ENCODE assay signal across 7 mouse cellular contexts in the genomic region with DNA sequence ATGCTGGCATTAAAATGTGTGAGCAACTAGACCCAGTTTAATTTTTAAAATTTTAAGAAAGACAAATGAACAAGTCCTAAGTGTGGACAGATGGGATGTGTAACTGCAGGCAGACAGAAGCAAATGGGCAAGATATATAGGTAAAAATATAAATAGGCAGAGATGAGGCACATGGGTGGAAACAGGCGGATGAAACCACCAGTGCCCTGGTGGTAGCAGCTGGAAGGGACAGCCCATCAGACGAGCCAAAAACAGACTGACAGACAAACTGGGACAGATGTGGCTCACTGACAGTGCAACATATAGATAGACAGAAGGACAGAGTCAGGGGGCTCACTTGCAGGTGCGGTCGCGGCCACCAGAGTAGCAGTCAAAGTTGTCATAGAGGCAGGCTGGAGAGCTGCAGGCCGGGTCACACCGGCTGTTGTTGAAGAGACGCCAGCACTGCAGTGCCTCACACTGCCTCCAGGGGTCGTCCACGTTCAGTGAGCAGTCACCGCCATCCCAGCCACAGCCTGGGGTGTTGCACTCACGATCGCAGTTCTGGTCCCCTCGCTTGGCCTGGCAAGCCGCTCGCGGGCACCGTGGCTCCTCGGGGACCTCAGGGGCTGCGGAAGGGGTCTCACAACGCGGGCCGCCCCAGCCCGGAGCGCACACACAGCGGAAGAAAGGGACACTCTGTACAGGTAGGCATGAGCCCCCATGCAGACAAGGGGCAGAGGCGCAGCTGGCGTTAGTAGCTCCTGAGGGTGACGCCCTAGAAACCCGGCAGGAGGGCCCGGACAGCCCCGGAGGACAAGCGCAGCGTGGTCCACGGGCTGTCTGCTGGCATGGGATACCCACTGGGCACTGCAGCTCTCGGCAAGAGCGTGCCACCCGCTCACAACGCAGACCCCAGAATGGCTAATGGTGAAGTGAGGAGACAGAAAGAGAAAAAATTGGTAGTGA. TPM values are rescaled to one million over a fixed set of nuclear protein-coding genes. Genes with fewer than 3 reads are reported as not detected.
A peak's percentile ranks its signal among the peaks of the same experiment; 100 is the strongest.
DNase-seq lines count a peak whose midpoint lies in the region; ATAC-seq and TF ChIP-seq lines count a peak whose summit lies in the region.

No protein-coding gene starts in this region.

- peak overlapping the region; percentile 18; the same call in 1 of the 2 replicates for H3K4me3 ChIP-seq in intestine, postnatal 0 days (ENCODE audit: low read depth, low read length)
- peak overlapping the region; percentile 26; the same call in 1 of the 2 replicates for H3K4me3 ChIP-seq in limb, embryonic 10.5 days
- H3K4me3 ChIP-seq in midbrain, embryonic 13.5 days (replicated peaks), result peak overlapping the region; percentile 35

- no peaks in the 10 kb centered on the region for H3K27me3 ChIP-seq in intestine, postnatal 0 days (replicated peaks; ENCODE audit: control insufficient read depth, insufficient read depth, low read length)
- H3K27me3 ChIP-seq in limb, embryonic 10.5 days (ENCODE audit: low read depth, poor library complexity, severe bottlenecking), result 0 out of 2 replicates have a peak, but pooled peaks cover 4% of the 10 kb centered on the region
- no peaks in the 10 kb centered on the region for H3K27me3 ChIP-seq in midbrain, embryonic 13.5 days

- H3K4me2 ChIP-seq in intestine, postnatal 0 days (replicated peaks; ENCODE audit: low read depth), result peak overlapping the region; percentile 68
- peak overlapping the region; percentile 54 for H3K4me2 ChIP-seq in midbrain, embryonic 13.5 days (replicated peaks)

- H3K27ac ChIP-seq in intestine, postnatal 0 days (ENCODE audit: low read depth, low read length), result no peak overlapping the region; the same call in 1 of the 2 replicates
- peak overlapping the region; percentile 56; the same call in 1 of the 2 replicates for H3K27ac ChIP-seq in limb, embryonic 10.5 days
- H3K27ac ChIP-seq in midbrain, embryonic 13.5 days, result 0 out of 2 replicates have a peak overlapping the region, but pooled peaks have one; percentile 9

- H3K36me3 ChIP-seq in intestine, postnatal 0 days (ENCODE audit: control insufficient read depth, insufficient read depth), result peaks cover 4% of the 10 kb centered on the region; the same call in 1 of the 2 replicates
- H3K36me3 ChIP-seq in limb, embryonic 10.5 days, result peaks cover 99% of the 10 kb centered on the region
- H3K36me3 ChIP-seq in midbrain, embryonic 13.5 days, result peaks cover 70% of the 10 kb centered on the region

- DNase-seq in adrenal gland, adult 8-10 months, result peak; percentile 72
- peak; percentile 79 for DNase-seq in embryo, embryonic 9.5 days (ENCODE audit: extremely low spot score)
- DNase-seq in limb, embryonic 10.5 days (ENCODE audit: low spot score), result peak; percentile 86
- DNase-seq in spleen, adult 12 weeks (ENCODE audit: low spot score), result peak; percentile 69

- 30% methylated on average over 39 of the region's 39 CpGs for WGBS in intestine, postnatal 0 days
- 27% methylated on average over 39 of the region's 39 CpGs for WGBS in limb, embryonic 10.5 days
- WGBS in midbrain, embryonic 13.5 days, result 23% methylated on average over 39 of the region's 39 CpGs

- TF ChIP-seq CTCF in intestine, postnatal 0 days (IDR thresholded peaks at IDR 0.05; ENCODE audit: low read depth), result peak; percentile 96

- H3K9me3 ChIP-seq in intestine, postnatal 0 days (ENCODE audit: control insufficient read depth), result no peaks in the 10 kb centered on the region
- no peaks in the 10 kb centered on the region for H3K9me3 ChIP-seq in limb, embryonic 10.5 days (replicated peaks)
- no peaks in the 10 kb centered on the region for H3K9me3 ChIP-seq in midbrain, embryonic 13.5 days

- peak; percentile 99 for ATAC-seq in granulocyte monocyte progenitor cell, adult 5-6 weeks (replicated peaks; ENCODE audit: poor library complexity, severe bottlenecking)
- peak; percentile 78 for ATAC-seq in intestine, postnatal 0 days
- ATAC-seq in midbrain, embryonic 13.5 days, result peak; percentile 86

- H3K9ac ChIP-seq in intestine, postnatal 0 days (ENCODE audit: low read depth, low read length), result no peak overlapping the region
- peak overlapping the region; percentile 60 for H3K9ac ChIP-seq in midbrain, embryonic 13.5 days (replicated peaks)

- no peaks in the 10 kb centered on the region for H3K4me1 ChIP-seq in intestine, postnatal 0 days (replicated peaks; ENCODE audit: control insufficient read depth, insufficient read depth, low read length)
- H3K4me1 ChIP-seq in limb, embryonic 10.5 days, result peaks cover 4% of the 10 kb centered on the region
- H3K4me1 ChIP-seq in midbrain, embryonic 13.5 days (replicated peaks), result peaks cover 5% of the 10 kb centered on the region

RNA-seq across cellular contexts. Expression of a gene that starts 23.5 kb away (rescaled TPM):
- total RNA-seq in adrenal gland, adult 8-10 months (2022), result 10 to 100 TPM in 1 of 4 experiments, 1 to 10 TPM in 3; 5.7 to 10.7 (median 7.3) TPM
- not detected in 2 replicates for total RNA-seq in granulocyte monocyte progenitor cell, adult 5-6 weeks (2014; fragmentation: Nextera tagmentation)
- total RNA-seq in granulocyte monocyte progenitor cell, adult 5-6 weeks (2017), result not detected in 2 replicates
- polyA plus RNA-seq in intestine, postnatal 0 days (2015; fragmentation: Nextera tagmentation; extraction: Ambion mirVana), result 2.0 and 2.3 TPM in 2 replicates
- polyA plus RNA-seq in limb, embryonic 10.5 days (2016; fragmentation: Nextera tagmentation; extraction: Ambion mirVana), result 23.8 and 32.1 TPM in 2 replicates
- 9.7 and 13.2 TPM in 2 replicates for polyA plus RNA-seq in midbrain, embryonic 13.5 days (2015; fragmentation: Nextera tagmentation; extraction: Ambion mirVana)

RNA-seq across cellular contexts. Expression of a gene that starts 46.2 kb away (rescaled TPM):
- total RNA-seq in adrenal gland, adult 8-10 months (2022), result under 1 TPM; 0.13 to 0.43 (median 0.31) TPM
- not detected in 2 replicates for total RNA-seq in granulocyte monocyte progenitor cell, adult 5-6 weeks (2014; fragmentation: Nextera tagmentation)
- total RNA-seq in granulocyte monocyte progenitor cell, adult 5-6 weeks (2017), result not detected in 2 replicates
- not detected in 2 replicates for polyA plus RNA-seq in intestine, postnatal 0 days (2015; fragmentation: Nextera tagmentation; extraction: Ambion mirVana)
- polyA plus RNA-seq in limb, embryonic 10.5 days (2016; fragmentation: Nextera tagmentation; extraction: Ambion mirVana), result 0.11 TPM in 1 of 2 replicates, not detected in the other
- polyA plus RNA-seq in midbrain, embryonic 13.5 days (2015; fragmentation: Nextera tagmentation; extraction: Ambion mirVana), result 0.17 and 0.23 TPM in 2 replicates
